Mouse (Mus musculus) heart, postnatal 0 days (tissue): Measurements from ENCODE around the gene Plcl2.

Source experiments
- CTCF ChIP-seq: IDR thresholded peaks from 2 replicates; pipeline ENCODE4 v1.5.1; 2016; ENCODE audit warnings: antibody characterized with exemption, control low read depth, low read depth
- EP300 ChIP-seq: IDR thresholded peaks from 2 replicates; pipeline ENCODE4 v1.6.1; 2016; ENCODE audit warnings: antibody characterized with exemption, low read depth

DNA sequence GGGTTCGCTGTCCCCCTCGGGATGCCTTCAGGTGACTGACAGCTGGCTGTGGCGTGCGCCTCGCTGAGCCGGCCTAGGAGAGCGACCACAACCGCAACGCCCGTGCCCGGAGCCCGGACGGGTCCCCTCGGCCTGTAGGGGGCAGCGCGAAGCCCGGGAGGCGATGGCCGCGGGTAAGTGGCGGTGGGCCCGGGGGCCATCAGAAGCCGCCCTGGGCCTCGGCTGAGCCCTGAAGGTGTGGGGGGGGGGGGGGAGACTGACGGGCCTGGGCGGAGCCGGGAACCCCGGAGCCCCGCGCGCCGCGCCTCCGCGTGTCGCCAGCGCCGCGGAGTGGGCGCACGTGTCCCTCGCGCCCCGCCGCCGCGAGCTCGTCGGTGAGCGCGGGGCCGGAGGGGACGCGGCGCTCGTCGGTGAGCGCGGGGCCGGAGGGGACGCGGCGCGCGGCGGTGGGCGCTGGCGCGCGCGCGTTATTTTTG is 390 bp upstream of the Plcl2 start:
- TF ChIP-seq CTCF, result peak; percentile 48
- TF ChIP-seq EP300, result no peak
